Mouse (Mus musculus) liver, adult 2 months (tissue): ENCODE data around the gene Smad3.

ENCODE experiments used
- CTCF ChIP-seq: fragments of 200-500 bp; IDR thresholded peaks from 2 replicates; pipeline ENCODE4 v1.5.1; 2011; ENCODE audit warnings: low read depth, low read length, control low read depth
- POLR2A ChIP-seq: fragments of 200-500 bp; IDR thresholded peaks from 2 replicates; pipeline ENCODE4 v1.6.1; 2011; ENCODE audit warnings: low read length, control low read depth; ENCODE audit not compliant: insufficient read depth; ENCODE audit errors: extremely low read depth

GRCm38 (mm10) chr9:63742318-63742717 lies 15.5 kb downstream of the Smad3 start:
- TF ChIP-seq CTCF (no peak), POLR2A (no peak)
